Mouse (Mus musculus): ENCODE measurements around the gene Mknk2.

- TF ChIP-seq POLR2A (IDR thresholded peaks at IDR 0.05; ENCODE audit: low read depth, low read length) (no peak), CTCF (IDR thresholded peaks at IDR 0.05; ENCODE audit: extremely low read depth, insufficient read length, insufficient replicate concordance, low read depth, low read length) (no peak)
Measured at GRCm38 (mm10) chr10:80673690-80674089, 4.2 kb downstream of the Mknk2 start.

Measured in small intestine, adult 2 months (tissue).